Mouse (Mus musculus) spleen, embryonic (tissue): ENCODE data around the gene Sptbn1.

Source experiments
- CTCF ChIA-PET: fragments of 350-600 bp; sonication (Branson Sonifier 250); formaldehyde crosslinking; loops from one replicate; lab custom pipeline; 2022; lab: Charles Lee

Gene Sptbn1

GRCm38 (mm10) chr11:30171586-30172178, 96.3 kb downstream of the Sptbn1 start:
- CTCF ChIA-PET, result interaction anchor here (0.5 kb wide), 1 partner anchor 1956 kb away, joined by 7 read pairs; no protein-coding TSS in a partner anchor

GRCm38 (mm10) chr11:30171184-30171583, 96.8 kb downstream of the Sptbn1 start:
- CTCF ChIA-PET, result interaction anchor here (0.5 kb wide), 1 partner anchor 1956 kb away, joined by 7 read pairs; no protein-coding TSS in a partner anchor

GRCm38 (mm10) chr11:30166551-30166922, 101.4 kb downstream of the Sptbn1 start:
- CTCF ChIA-PET, result no interaction called here

- CTCF ChIA-PET, result no interaction called here
These were observed 102.0 kb downstream of the Sptbn1 start for GRCm38 (mm10) chr11:30165861-30166550.

- CTCF ChIA-PET, result no interaction called here
These were observed 103.3 kb downstream of the Sptbn1 start for GRCm38 (mm10) chr11:30164515-30165214.

- CTCF ChIA-PET, result no interaction called here
These were observed 104.1 kb downstream of the Sptbn1 start for GRCm38 (mm10) chr11:30163870-30164269.

GRCm38 (mm10) chr11:30163081-30163480, 104.9 kb downstream of the Sptbn1 start:
- CTCF ChIA-PET, result no interaction called here

- CTCF ChIA-PET, result interaction anchor here (0.6 kb wide), 1 partner anchor 637 kb away, joined by 3 read pairs; no protein-coding TSS in a partner anchor
These were observed 106.2 kb downstream of the Sptbn1 start for GRCm38 (mm10) chr11:30161744-30162143.

GRCm38 (mm10) chr11:30161173-30161650, 106.8 kb downstream of the Sptbn1 start:
- CTCF ChIA-PET, result no interaction called here

- CTCF ChIA-PET, result no interaction called here
These were observed 107.3 kb downstream of the Sptbn1 start for GRCm38 (mm10) chr11:30160625-30161172.

- CTCF ChIA-PET, result no interaction called here
These were observed 108.3 kb downstream of the Sptbn1 start for GRCm38 (mm10) chr11:30159545-30160255.

- CTCF ChIA-PET, result interaction anchor here (0.7 kb wide), 1 partner anchor 646 kb away, joined by 17 read pairs; no protein-coding TSS in a partner anchor
These were observed 109.8 kb downstream of the Sptbn1 start for GRCm38 (mm10) chr11:30158028-30158700.

- CTCF ChIA-PET, result interaction anchor here (0.7 kb wide), 1 partner anchor 35 kb away, joined by 3 read pairs; no protein-coding TSS in a partner anchor
These were observed 112.1 kb downstream of the Sptbn1 start for GRCm38 (mm10) chr11:30155887-30156286.

GRCm38 (mm10) chr11:30154980-30155379, 113.0 kb downstream of the Sptbn1 start:
- CTCF ChIA-PET, result no interaction called here

GRCm38 (mm10) chr11:30148888-30149287, 119.1 kb downstream of the Sptbn1 start:
- CTCF ChIA-PET, result no interaction called here

GRCm38 (mm10) chr11:30148378-30148777, 119.6 kb downstream of the Sptbn1 start:
- CTCF ChIA-PET, result no interaction called here

- CTCF ChIA-PET, result no interaction called here
These were observed 120.1 kb downstream of the Sptbn1 start for GRCm38 (mm10) chr11:30147882-30148281.

- CTCF ChIA-PET, result no interaction called here
These were observed 124.9 kb downstream of the Sptbn1 start for GRCm38 (mm10) chr11:30143090-30143489.

GRCm38 (mm10) chr11:30139165-30139826, 128.7 kb downstream of the Sptbn1 start:
- CTCF ChIA-PET, result no interaction called here

- CTCF ChIA-PET, result no interaction called here
These were observed 130.9 kb downstream of the Sptbn1 start for GRCm38 (mm10) chr11:30137081-30137480.
